Mouse (Mus musculus) ES-E14 (cell line): Measurements from ENCODE around the gene Mc3r.

ENCODE experiments used
- CHD2 ChIP-seq: IDR thresholded peaks from 2 replicates; pipeline ENCODE4 v1.6.1; 2014; ENCODE audit warnings: mild to moderate bottlenecking, low read depth, low read length, inconsistent platforms
- HCFC1 ChIP-seq: IDR thresholded peaks from 2 replicates; pipeline ENCODE4 v1.6.1; 2012; ENCODE audit warnings: low read length, inconsistent platforms, borderline replicate concordance; ENCODE audit not compliant: insufficient read depth
- MAFK ChIP-seq: IDR thresholded peaks from 2 replicates; pipeline ENCODE4 v1.6.1; 2014; ENCODE audit warnings: mild to moderate bottlenecking, low read depth, low read length, inconsistent platforms; ENCODE audit not compliant: insufficient read depth
- ZC3H11A ChIP-seq: IDR thresholded peaks from 2 replicates; pipeline ENCODE4 v1.6.1; 2012; ENCODE audit warnings: low read depth, mild to moderate bottlenecking, inconsistent platforms, low read length, borderline replicate concordance
- ZNF384 ChIP-seq: IDR thresholded peaks from 2 replicates; pipeline ENCODE4 v1.6.1; 2012; ENCODE audit warnings: low read depth, low read length, inconsistent platforms

- no peak for TF ChIP-seq HCFC1
- TF ChIP-seq MAFK = no peak
- no peak for TF ChIP-seq ZNF384
- no peak for TF ChIP-seq ZC3H11A
- no peak for TF ChIP-seq CHD2
These were observed 44.5 kb downstream of the Mc3r start for GRCm38 (mm10) chr2:172292525-172293405.
